Mouse (Mus musculus): ENCODE data around the gene Trpm3.

DNA sequence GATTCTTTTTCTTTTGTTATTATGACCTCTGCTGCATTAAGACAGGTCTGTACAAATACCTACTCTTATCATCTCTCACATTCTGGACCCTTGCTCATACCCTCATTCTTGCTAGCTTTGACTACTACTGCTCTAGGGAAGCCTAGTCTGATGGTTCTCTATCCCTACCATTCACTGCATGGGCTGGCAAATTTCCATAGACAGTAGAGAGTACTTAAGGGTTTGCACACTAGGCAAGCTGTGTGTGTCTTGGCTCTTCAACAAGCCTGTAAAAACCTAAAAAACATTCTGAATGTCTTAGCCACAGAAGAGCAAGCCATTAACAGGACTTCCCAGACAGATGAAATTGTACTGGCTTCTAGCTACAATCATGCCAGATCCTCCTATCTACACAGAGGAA lies 664.5 kb downstream of the Trpm3 start:
- no peak for TF ChIP-seq POLR2A (IDR thresholded peaks at IDR 0.05; ENCODE audit: low read depth, low read length)
- no peak for TF ChIP-seq CTCF (IDR thresholded peaks at IDR 0.05; ENCODE audit: extremely low read depth, insufficient read depth, insufficient read length, insufficient replicate concordance)

Data from spleen, adult 2 months (tissue).